Mouse (Mus musculus) lung, embryonic 14.5 days (tissue): Measurements from ENCODE around the gene Ttc34. TPM values are rescaled to one million over a fixed set of nuclear protein-coding genes. Genes with fewer than 3 reads are reported as not detected.
A peak's percentile ranks its signal among the peaks of the same experiment; 100 is the strongest.

Experiments
- ATAC-seq: fragments of 200-750 bp; cut with Nextera tagmentation; 2 replicates; pipeline ENCODE4 v1.8.0; 2017; ENCODE audit warnings: mild to moderate bottlenecking, moderate TSS enrichment, moderate library complexity; ENCODE audit not compliant: insufficient read depth
- DNase-seq: peaks from one replicate; pipeline ENCODE4 v3.0.0-alpha.2; 2015
- H3K27ac ChIP-seq: fragments of 300-500 bp; sonication (generic); 2 replicates; pipeline ENCODE4 v1.5.1; 2014; ENCODE audit warnings: low read depth, mild to moderate bottlenecking, moderate library complexity
- H3K27me3 ChIP-seq: fragments of 300-500 bp; sonication (generic); 2 replicates; pipeline ENCODE4 v1.6.1; 2014; ENCODE audit warnings: low read length, control low read depth; ENCODE audit not compliant: insufficient read depth
- H3K36me3 ChIP-seq: fragments of 300-500 bp; sonication (generic); 2 replicates; pipeline ENCODE4 v1.6.1; 2014; ENCODE audit warnings: control low read depth; ENCODE audit not compliant: insufficient read depth
- H3K4me1 ChIP-seq: fragments of 300-500 bp; sonication (generic); 2 replicates; pipeline ENCODE4 v1.6.1; 2014; ENCODE audit warnings: antibody characterized with exemption, control low read depth; ENCODE audit not compliant: insufficient read depth
- H3K4me2 ChIP-seq: fragments of 300-500 bp; sonication (generic); 2 replicates; pipeline ENCODE4 v1.6.1; 2014; ENCODE audit warnings: mild to moderate bottlenecking
- H3K4me3 ChIP-seq: fragments of 300-500 bp; sonication (generic); 2 replicates; pipeline ENCODE4 v1.5.1; 2014; ENCODE audit warnings: low read depth, low read length
- H3K9ac ChIP-seq: fragments of 300-500 bp; sonication (generic); 2 replicates; pipeline ENCODE4 v1.6.1; 2014
- H3K9me3 ChIP-seq: fragments of 300-500 bp; sonication (generic); 2 replicates; pipeline ENCODE4 v1.6.1; 2016; ENCODE audit warnings: low read depth, low read length, control low read depth
- CTCF ChIP-seq: IDR thresholded peaks from 2 replicates; pipeline ENCODE4 v1.5.1; 2016; ENCODE audit warnings: antibody characterized with exemption, low read depth
- WGBS: fragments of 180-500 bp; shearing (Covaris S2); extraction: QIAGEN DNeasy Blood & Tissue Kit; methylation state at CpG from one replicate; pipeline ENCODE4 v1.1.7; 2014; 5-methylcytosine and 5-hydroxymethylcytosine counted together
- polyA plus RNA-seq: library from polyadenylated mRNA; unstranded; fragments of >200 nt; fragmentation: Nextera tagmentation; extraction: Ambion mirVana; gene quantifications from 2 replicates; pipeline ENCODE4 v1.2.1, GENCODE M21; 2014

Gene Ttc34
- polyA plus RNA-seq, 1 experiment from 2014 or later = 0.30 TPM

DNA sequence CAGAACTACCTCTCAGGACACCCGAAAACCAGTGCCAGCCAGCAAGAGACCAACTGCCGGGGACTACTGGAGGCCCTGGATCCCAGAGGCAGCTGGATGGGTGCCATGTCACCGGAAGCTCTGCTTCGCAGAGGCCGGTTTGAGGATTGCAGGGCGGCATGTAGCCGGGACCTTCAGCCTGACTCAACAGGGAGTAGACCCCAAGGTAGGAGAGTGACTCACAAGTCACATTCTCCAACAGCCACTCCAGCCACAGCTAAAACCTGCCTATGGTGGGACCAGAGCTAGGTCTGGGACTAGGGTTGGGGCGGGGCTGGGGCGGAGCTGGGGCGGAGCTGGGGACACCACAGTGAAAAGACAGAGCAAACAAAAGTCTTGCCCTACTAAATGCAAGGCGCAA is 2.1 kb downstream of the Ttc34 start:
- Histone ChIP-seq H3K9me3 (no peaks in the 10 kb centered on the region), H3K9ac (no peak overlapping the region), H3K4me3 (no peak overlapping the region), H3K36me3 (no peaks in the 10 kb centered on the region), H3K4me2 (no peak overlapping the region), H3K27me3 (no peaks in the 10 kb centered on the region), H3K27ac (no peak overlapping the region), H3K4me1 (no peaks in the 10 kb centered on the region)
- ATAC-seq (peak; percentile 31; the same call in 1 of the 2 replicates), DNase-seq (peak; percentile 22)
- TF ChIP-seq CTCF = no peak
- WGBS = 40% methylated on average over 11 of the region's 11 CpGs

- no peaks in the 10 kb centered on the region for H3K9me3 ChIP-seq
- no peaks in the 10 kb centered on the region for H3K36me3 ChIP-seq
- H3K27ac ChIP-seq = no peak overlapping the region
- peaks cover 38% of the 10 kb centered on the region for H3K27me3 ChIP-seq
- 96% methylated on average over 1 of the region's 1 CpGs for WGBS
- no peak for ATAC-seq
- H3K4me1 ChIP-seq = no peaks in the 10 kb centered on the region
- H3K4me2 ChIP-seq = no peak overlapping the region
- no peak overlapping the region for H3K4me3 ChIP-seq
- DNase-seq = no peak
- no peak for TF ChIP-seq CTCF
- H3K9ac ChIP-seq = no peak overlapping the region
Observed at GRCm38 (mm10) chr4:154852696-154853095, 15.4 kb downstream of the Ttc34 start.

GRCm38 (mm10) chr4:154853881-154854280 is 16.6 kb downstream of the Ttc34 start:
- Histone ChIP-seq H3K9ac (no peak overlapping the region), H3K36me3 (no peaks in the 10 kb centered on the region), H3K4me3 (no peak overlapping the region), H3K27me3 (peaks cover 39% of the 10 kb centered on the region), H3K27ac (no peak overlapping the region), H3K4me2 (no peak overlapping the region), H3K4me1 (no peaks in the 10 kb centered on the region), H3K9me3 (no peaks in the 10 kb centered on the region)
- ATAC-seq (no peak), DNase-seq (no peak)
- 69% methylated on average over 4 of the region's 4 CpGs for WGBS
- TF ChIP-seq CTCF = no peak

DNA sequence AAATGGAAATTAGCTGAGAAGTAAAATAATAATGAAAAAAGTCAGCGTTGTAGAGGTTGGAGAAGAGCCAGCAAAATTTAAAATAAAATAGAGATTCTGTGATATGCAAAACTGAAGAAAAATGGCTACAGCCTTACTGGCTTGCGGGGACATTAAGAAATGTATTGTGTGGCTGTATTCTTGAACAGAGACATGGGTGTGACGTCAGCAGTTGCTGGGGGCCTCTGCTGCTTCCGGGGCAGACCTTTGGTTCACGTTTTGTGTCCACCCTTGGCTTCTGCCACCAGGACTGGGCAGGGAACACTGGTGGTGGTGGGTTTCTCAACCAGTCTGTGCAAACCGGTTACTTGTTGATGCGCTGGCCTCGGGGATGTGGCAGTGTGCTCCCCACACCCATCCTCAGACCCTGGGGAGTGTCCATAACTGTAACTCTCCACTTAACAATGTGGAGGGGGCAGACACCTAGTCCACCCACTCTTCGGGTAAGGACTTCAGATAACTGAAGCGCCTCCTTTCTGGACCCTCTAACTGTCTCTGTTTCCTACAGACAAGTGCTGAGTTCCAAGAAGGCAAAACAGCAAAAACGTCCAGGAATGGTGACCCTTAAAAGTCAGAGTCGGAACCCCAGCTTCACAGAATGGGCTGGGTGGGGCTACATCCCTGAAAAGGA is 17.6 kb downstream of the Ttc34 start:
- Histone ChIP-seq H3K4me3 (no peak overlapping the region), H3K27ac (no peak overlapping the region), H3K36me3 (no peaks in the 10 kb centered on the region), H3K9me3 (no peaks in the 10 kb centered on the region), H3K4me1 (no peaks in the 10 kb centered on the region), H3K27me3 (peaks cover 39% of the 10 kb centered on the region), H3K4me2 (no peak overlapping the region), H3K9ac (no peak overlapping the region)
- TF ChIP-seq CTCF = no peak
- DNase-seq = peak; percentile 34
- ATAC-seq = 0 out of 2 replicates have a peak, but pooled peaks have one; percentile 14
- 55% methylated on average over 12 of the region's 12 CpGs for WGBS

DNA sequence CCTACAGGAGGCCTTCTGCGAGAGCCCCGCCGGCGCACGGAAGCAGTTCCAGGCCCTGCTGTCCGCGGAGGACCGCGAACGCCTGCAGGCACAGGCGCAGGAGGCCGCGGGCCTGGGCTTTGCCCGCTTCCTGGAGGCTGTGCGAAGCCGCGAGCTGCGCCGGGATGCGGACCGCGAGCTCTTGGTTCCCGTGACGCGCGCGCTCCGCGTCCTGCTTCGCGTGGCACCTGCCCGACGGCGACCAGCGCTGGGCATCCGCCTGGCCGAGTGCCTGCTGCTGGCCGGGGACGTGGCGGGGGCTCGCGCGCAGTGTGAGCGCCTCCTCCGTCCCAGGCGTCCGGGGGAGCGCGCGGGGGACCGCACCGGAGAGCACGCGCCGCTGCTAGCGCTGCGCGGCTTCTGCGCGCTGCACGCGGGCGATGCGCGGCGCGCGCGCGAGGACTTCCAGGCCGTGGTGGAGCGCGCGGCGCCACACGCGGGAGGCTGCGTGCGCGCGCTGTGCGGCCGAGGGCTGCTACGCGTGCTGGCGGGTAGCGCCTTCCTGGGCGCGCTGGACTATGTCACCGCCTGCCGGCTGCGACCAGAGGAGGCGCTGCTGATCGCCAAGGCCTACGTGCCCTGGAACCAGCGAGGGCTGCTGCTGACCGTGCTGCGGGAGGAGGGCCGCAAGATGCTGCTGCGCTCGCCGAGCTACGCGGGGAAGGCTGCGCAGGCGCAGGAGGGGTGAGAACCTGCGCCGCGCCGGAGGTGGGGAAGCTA is 18.6 kb downstream of the Ttc34 start:
- under 1% methylated on average over 102 of the region's 110 CpGs for WGBS

DNA sequence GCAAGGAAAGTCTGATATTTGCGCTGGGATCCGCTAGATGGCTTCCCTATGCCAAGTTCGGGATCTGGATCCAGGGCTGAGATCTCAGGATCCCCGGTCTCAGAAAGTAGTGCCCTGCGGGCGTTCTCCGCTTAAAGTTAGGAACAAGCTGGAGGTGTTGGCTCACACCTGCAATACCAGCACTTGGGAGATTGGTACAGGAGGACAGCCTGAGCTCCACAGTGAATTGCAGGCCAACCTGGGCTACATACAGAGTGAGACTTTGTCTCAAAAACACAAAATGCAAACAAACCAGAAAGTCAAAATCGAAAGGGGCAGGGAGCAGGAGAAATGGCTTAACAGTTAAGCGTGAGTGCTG is 19.2 kb downstream of the Ttc34 start:
- Histone ChIP-seq H3K9ac (peak overlapping the region; percentile 48), H3K27ac (no peak overlapping the region), H3K36me3 (no peaks in the 10 kb centered on the region), H3K4me2 (peak overlapping the region; percentile 93), H3K27me3 (peaks cover 39% of the 10 kb centered on the region), H3K4me3 (peak overlapping the region; percentile 49), H3K9me3 (no peaks in the 10 kb centered on the region), H3K4me1 (no peaks in the 10 kb centered on the region)
- no peak for TF ChIP-seq CTCF
- WGBS = 13% methylated on average over 9 of the region's 9 CpGs
- ATAC-seq (no peak; the same call in 1 of the 2 replicates), DNase-seq (no peak)

More for the DNA sequence above, 18.6 kb downstream of the Ttc34 start:
- peak; percentile 89 for DNase-seq
- TF ChIP-seq CTCF = peak; percentile 69
- Histone ChIP-seq H3K27me3 (peaks cover 39% of the 10 kb centered on the region), H3K4me2 (peak overlapping the region; percentile 93), H3K4me3 (peak overlapping the region; percentile 49), H3K9ac (peak overlapping the region; percentile 48), H3K27ac (no peak overlapping the region), H3K9me3 (no peaks in the 10 kb centered on the region), H3K36me3 (no peaks in the 10 kb centered on the region), H3K4me1 (no peaks in the 10 kb centered on the region)
- ATAC-seq = peak; percentile 91

DNA sequence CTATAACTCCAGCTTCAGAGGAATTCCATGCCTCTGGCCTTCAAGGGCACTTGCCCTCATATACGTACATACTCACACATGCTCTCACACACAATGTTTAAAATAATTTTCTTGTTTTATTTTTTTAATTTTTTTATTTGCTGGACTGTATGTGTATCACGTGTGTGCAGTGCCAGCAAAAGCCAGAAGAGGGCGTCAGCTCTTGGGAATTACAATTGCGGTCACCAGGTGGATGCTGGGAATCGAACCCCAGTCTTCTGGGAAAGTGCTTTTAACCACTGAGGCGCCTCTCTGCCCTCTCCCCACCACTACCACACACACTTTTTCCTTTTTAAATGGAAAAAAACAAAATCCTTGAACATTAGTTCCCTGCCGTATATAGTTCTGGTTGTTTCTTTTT is 19.6 kb downstream of the Ttc34 start:
- H3K9ac ChIP-seq = no peak overlapping the region
- H3K27me3 ChIP-seq = peaks cover 39% of the 10 kb centered on the region
- no peak overlapping the region for H3K4me3 ChIP-seq
- DNase-seq (no peak), ATAC-seq (no peak)
- no peak overlapping the region for H3K27ac ChIP-seq
- H3K4me1 ChIP-seq = no peaks in the 10 kb centered on the region
- TF ChIP-seq CTCF = no peak; the same call in 1 of the 2 replicates
- H3K4me2 ChIP-seq = peak overlapping the region; percentile 93
- WGBS = 85% methylated on average over 7 of the region's 7 CpGs
- no peaks in the 10 kb centered on the region for H3K9me3 ChIP-seq
- no peaks in the 10 kb centered on the region for H3K36me3 ChIP-seq
